Mouse (Mus musculus): ENCODE results near the gene Col19a1.
"Not testable (repeated sequence)": the region's sequence is repeated elsewhere in the genome, so short reads cannot be mapped to it uniquely, and the experiment has no call there.

Gene Col19a1

GRCm38 (mm10) chr1:24587141-24587541 lies at the start of gene Col19a1:
Gene Col19a1 (minus strand): TSS chr1:24587472.
- DNase-seq, result no peak

GRCm38 (mm10) chr1:24633553-24634132 lies 46.4 kb upstream of the Col19a1 start:
- peak; percentile 5 for DNase-seq

GRCm38 (mm10) chr1:24612556-24612955 lies 25.3 kb upstream of the Col19a1 start:
- DNase-seq, result not testable (repeated sequence)

- DNase-seq, result no peak
Observed at GRCm38 (mm10) chr1:24595096-24595495, 7.8 kb upstream of the Col19a1 start.

GRCm38 (mm10) chr1:24586370-24587140 lies 717 bp downstream of the Col19a1 start:
- no peak for DNase-seq

- no peak for DNase-seq
Observed at GRCm38 (mm10) chr1:24572602-24573001, 14.7 kb downstream of the Col19a1 start.

- no peak for DNase-seq
Observed at GRCm38 (mm10) chr1:24564113-24564512, 23.2 kb downstream of the Col19a1 start.

GRCm38 (mm10) chr1:24558005-24558404 lies 29.3 kb downstream of the Col19a1 start:
- no peak for DNase-seq

- peak; percentile 3 for DNase-seq
Observed at GRCm38 (mm10) chr1:24553462-24553861, 33.8 kb downstream of the Col19a1 start.

- DNase-seq, result no peak
Observed at GRCm38 (mm10) chr1:24550560-24551280, 36.6 kb downstream of the Col19a1 start.

- DNase-seq, result no peak
Observed at GRCm38 (mm10) chr1:24550031-24550430, 37.2 kb downstream of the Col19a1 start.

GRCm38 (mm10) chr1:24549050-24549449 lies 38.2 kb downstream of the Col19a1 start:
- no peak for DNase-seq

GRCm38 (mm10) chr1:24547574-24547973 lies 39.7 kb downstream of the Col19a1 start:
- DNase-seq, result no peak

GRCm38 (mm10) chr1:24539852-24540251 lies 47.4 kb downstream of the Col19a1 start:
- DNase-seq, result no peak

- no peak for DNase-seq
Observed at GRCm38 (mm10) chr1:24527194-24527593, 60.1 kb downstream of the Col19a1 start.

- no peak for DNase-seq
Observed at GRCm38 (mm10) chr1:24517462-24517861, 69.8 kb downstream of the Col19a1 start.

- no peak for DNase-seq
Observed at GRCm38 (mm10) chr1:24515341-24515740, 71.9 kb downstream of the Col19a1 start.

GRCm38 (mm10) chr1:24511536-24511935 lies 75.7 kb downstream of the Col19a1 start:
- no peak for DNase-seq

- no peak for DNase-seq
Observed at GRCm38 (mm10) chr1:24495400-24495799, 91.9 kb downstream of the Col19a1 start.

GRCm38 (mm10) chr1:24484161-24484560 lies 103.1 kb downstream of the Col19a1 start:
- DNase-seq, result no peak

GRCm38 (mm10) chr1:24471096-24471710 lies 116.1 kb downstream of the Col19a1 start:
- peak; percentile 1 for DNase-seq

- no peak for DNase-seq
Observed at GRCm38 (mm10) chr1:24470633-24471032, 116.6 kb downstream of the Col19a1 start.

- DNase-seq, result no peak
Observed at GRCm38 (mm10) chr1:24461305-24461887, 125.9 kb downstream of the Col19a1 start.
